Mouse (Mus musculus) spleen, adult 2 months (tissue): Measurements from ENCODE around the gene Gbp4.
"Not testable (repeated sequence)": the region's sequence is repeated elsewhere in the genome, so short reads cannot be mapped to it uniquely, and the experiment has no call there.

ENCODE experiments used
- CTCF ChIP-seq: fragments of 200-500 bp; IDR thresholded peaks from 2 replicates; pipeline ENCODE4 v1.5.1; 2011; ENCODE audit warnings: mild to moderate bottlenecking, inconsistent platforms; ENCODE audit not compliant: insufficient read depth, insufficient read length, insufficient replicate concordance; ENCODE audit errors: extremely low read depth
- POLR2A ChIP-seq: fragments of 200-500 bp; IDR thresholded peaks from 2 replicates; pipeline ENCODE4 v1.6.1; 2011; ENCODE audit warnings: low read depth, low read length, inconsistent platforms

DNA sequence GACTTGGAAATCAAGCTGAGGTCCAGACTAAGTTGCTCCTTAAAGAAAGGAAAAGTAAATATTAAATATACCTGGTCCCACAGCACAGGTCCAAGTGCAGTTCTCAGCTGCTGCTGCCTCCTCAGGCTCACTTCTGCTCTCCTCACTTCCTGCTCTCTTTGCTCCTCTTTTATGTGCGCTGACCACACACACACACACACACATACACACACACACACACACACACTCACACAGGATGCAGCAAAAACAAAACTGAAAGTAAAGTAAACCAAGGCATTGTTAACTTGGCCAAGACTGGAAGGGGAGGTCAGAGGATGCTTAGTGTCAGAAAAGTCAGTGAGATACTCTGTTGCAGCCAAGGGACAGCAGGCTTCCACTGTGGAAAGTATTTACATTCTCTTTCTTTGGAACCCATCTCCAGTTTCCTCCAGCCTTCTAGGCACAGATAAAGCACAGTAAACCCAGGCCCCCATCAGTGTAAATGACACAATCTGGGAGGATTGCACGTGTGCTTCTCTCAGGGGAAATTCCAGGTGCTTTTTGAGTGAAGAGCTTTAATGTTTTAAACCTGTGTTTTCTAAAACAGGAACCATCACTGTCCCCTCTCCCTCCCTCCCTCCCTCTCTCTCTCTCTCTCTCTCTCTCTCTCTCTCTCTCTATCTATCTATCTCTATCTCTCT is at the start of gene Gbp4, which contains the start of the genes Gbp9 and Gbp8:
- not testable (repeated sequence) for TF ChIP-seq CTCF
- TF ChIP-seq POLR2A: peak; percentile 45; the same call in 1 of the 2 replicates
